23 mouse cellular contexts compared by ENCODE assay signal in the genomic region with DNA sequence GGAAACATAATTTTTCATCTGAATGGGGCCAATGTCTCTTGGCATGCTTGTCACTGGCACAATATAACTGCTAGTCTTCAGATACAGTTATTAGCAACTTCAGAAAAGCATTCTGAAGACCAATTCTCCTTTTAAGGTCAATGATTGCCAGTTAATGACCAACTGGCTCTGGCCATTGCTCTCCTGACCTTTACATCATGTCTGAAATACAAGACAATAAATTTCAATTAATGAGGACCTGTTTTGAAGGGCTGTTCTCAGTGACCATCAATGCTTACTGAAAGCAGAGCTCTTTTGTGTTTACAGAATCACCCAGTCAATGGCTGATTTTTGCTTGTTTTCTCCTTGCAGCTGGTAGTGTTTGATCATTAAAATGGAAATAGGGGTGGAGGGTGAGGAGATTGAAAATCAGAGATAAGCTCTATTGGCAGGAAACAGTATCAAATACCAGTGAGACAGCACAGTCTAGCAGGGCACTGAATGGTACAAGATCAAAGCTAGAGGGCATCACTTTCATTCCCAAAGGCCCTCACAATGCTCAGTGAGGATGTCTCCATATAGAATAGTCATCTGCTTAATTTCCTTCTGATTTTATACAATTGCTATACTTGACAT.
A peak's percentile ranks its signal among the peaks of the same experiment; 100 is the strongest.
DNase-seq lines count a peak whose midpoint lies in the region; ATAC-seq lines count a peak whose summit lies in the region.
"Had no signal": no experiment of that assay in that cellular context is flagged by ENCODE, and none has a peak within 500 bp of the region (broad histone marks: within the 10 kb centered on the region; RNA-seq: fewer than 3 reads in every experiment).

No protein-coding gene starts in this region.

- no peaks in the 10 kb centered on the region for H3K9me3 ChIP-seq in forebrain, embryonic 15.5 days
- no peaks in the 10 kb centered on the region for H3K9me3 ChIP-seq in forebrain, embryonic 12.5 days
- no peaks in the 10 kb centered on the region for H3K9me3 ChIP-seq in kidney, embryonic 15.5 days (replicated peaks)
- H3K9me3 ChIP-seq in forebrain, embryonic 16.5 days (ENCODE audit: control insufficient read depth, low read length) = no peaks in the 10 kb centered on the region
- H3K9me3 ChIP-seq: embryonic facial prominence, embryonic 15.5 days; heart, embryonic 10.5 days; hindbrain, embryonic 13.5 days; limb, embryonic 15.5 days; midbrain, embryonic 12.5 days; neural tube, embryonic 12.5 days; stomach, embryonic 15.5 days had no signal

- H3K9ac ChIP-seq in forebrain, embryonic 15.5 days (replicated peaks) = no peak overlapping the region
- H3K9ac ChIP-seq in forebrain, embryonic 12.5 days = no peak overlapping the region
- H3K9ac ChIP-seq in kidney, embryonic 15.5 days = no peak overlapping the region
- H3K9ac ChIP-seq in forebrain, embryonic 16.5 days (replicated peaks; ENCODE audit: low read depth, low read length) = no peak overlapping the region
- H3K9ac ChIP-seq: embryonic facial prominence, embryonic 15.5 days; hindbrain, embryonic 13.5 days; limb, embryonic 15.5 days; midbrain, embryonic 12.5 days; neural tube, embryonic 12.5 days; stomach, embryonic 15.5 days had no signal

- no peak overlapping the region for H3K4me3 ChIP-seq in forebrain, embryonic 15.5 days
- no peak overlapping the region for H3K4me3 ChIP-seq in forebrain, embryonic 12.5 days (replicated peaks)
- no peak overlapping the region for H3K4me3 ChIP-seq in kidney, embryonic 15.5 days (replicated peaks)
- no peak overlapping the region for H3K4me3 ChIP-seq in forebrain, embryonic 16.5 days (replicated peaks; ENCODE audit: low read length)
- H3K4me3 ChIP-seq: embryonic facial prominence, embryonic 15.5 days; heart, embryonic 10.5 days; hindbrain, embryonic 13.5 days; limb, embryonic 15.5 days; midbrain, embryonic 12.5 days; neural tube, embryonic 12.5 days; stomach, embryonic 15.5 days had no signal

- DNase-seq in kidney, postnatal 10 days = no peak
- DNase-seq in CD4-positive, CD25-positive, alpha-beta regulatory T cell, adult 2 months (ENCODE audit: low read depth, low spot score) = peak; percentile 50
- DNase-seq in cerebellum, adult 9-11 months = no peak
- DNase-seq in spleen, postnatal 10 days (ENCODE audit: low spot score in 2 of 2) = no peak
- DNase-seq: cerebellum, adult 9-10 months; embryo, embryonic 11 days; gastrocnemius, postnatal 25 days; heart, postnatal 14 days; layer of hippocampus, postnatal 36 days; lung, adult 18-20 months; lung, postnatal 4 days; spleen, adult 18-20 months had no signal

- H3K4me2 ChIP-seq in forebrain, embryonic 15.5 days (replicated peaks) = no peak overlapping the region
- no peak overlapping the region for H3K4me2 ChIP-seq in forebrain, embryonic 12.5 days
- H3K4me2 ChIP-seq in kidney, embryonic 15.5 days = no peak overlapping the region
- no peak overlapping the region for H3K4me2 ChIP-seq in forebrain, embryonic 16.5 days (ENCODE audit: low read length)
- H3K4me2 ChIP-seq: embryonic facial prominence, embryonic 15.5 days; hindbrain, embryonic 13.5 days; limb, embryonic 15.5 days; midbrain, embryonic 12.5 days; neural tube, embryonic 12.5 days; stomach, embryonic 15.5 days had no signal

- peak; percentile 36 for ATAC-seq in forebrain, embryonic 15.5 days (replicated peaks)
- no peak for ATAC-seq in forebrain, embryonic 12.5 days (ENCODE audit: low FRiP score)
- ATAC-seq in kidney, embryonic 15.5 days (replicated peaks; ENCODE audit: low FRiP score) = no peak
- peak; percentile 41 for ATAC-seq in forebrain, embryonic 16.5 days

- H3K36me3 ChIP-seq in forebrain, embryonic 15.5 days = no peaks in the 10 kb centered on the region
- no peaks in the 10 kb centered on the region for H3K36me3 ChIP-seq in forebrain, embryonic 12.5 days (replicated peaks)
- H3K36me3 ChIP-seq in kidney, embryonic 15.5 days = no peaks in the 10 kb centered on the region
- no peaks in the 10 kb centered on the region for H3K36me3 ChIP-seq in forebrain, embryonic 16.5 days (ENCODE audit: control insufficient read depth, insufficient read depth)
- H3K36me3 ChIP-seq: embryonic facial prominence, embryonic 15.5 days; heart, embryonic 10.5 days; hindbrain, embryonic 13.5 days; limb, embryonic 15.5 days; midbrain, embryonic 12.5 days; neural tube, embryonic 12.5 days; stomach, embryonic 15.5 days had no signal

- peak overlapping the region; percentile 12 for H3K27ac ChIP-seq in forebrain, embryonic 15.5 days (replicated peaks)
- H3K27ac ChIP-seq in forebrain, embryonic 12.5 days = no peak overlapping the region
- peak overlapping the region; percentile 18; the same call in 1 of the 2 replicates for H3K27ac ChIP-seq in kidney, embryonic 15.5 days
- no peak overlapping the region for H3K27ac ChIP-seq in forebrain, embryonic 16.5 days (ENCODE audit: low read length)
- H3K27ac ChIP-seq: embryonic facial prominence, embryonic 15.5 days; heart, embryonic 10.5 days; midbrain, embryonic 12.5 days; neural tube, embryonic 12.5 days; stomach, embryonic 15.5 days had no signal

- H3K27me3 ChIP-seq in forebrain, embryonic 15.5 days = no peaks in the 10 kb centered on the region
- H3K27me3 ChIP-seq in forebrain, embryonic 12.5 days = no peaks in the 10 kb centered on the region
- H3K27me3 ChIP-seq in kidney, embryonic 15.5 days = no peaks in the 10 kb centered on the region
- H3K27me3 ChIP-seq in forebrain, embryonic 16.5 days (replicated peaks; ENCODE audit: control insufficient read depth, insufficient read depth, low read length) = no peaks in the 10 kb centered on the region
- H3K27me3 ChIP-seq: embryonic facial prominence, embryonic 15.5 days; hindbrain, embryonic 13.5 days; limb, embryonic 15.5 days; midbrain, embryonic 12.5 days; neural tube, embryonic 12.5 days; stomach, embryonic 15.5 days had no signal

- peaks cover 30% of the 10 kb centered on the region for H3K4me1 ChIP-seq in forebrain, embryonic 15.5 days
- H3K4me1 ChIP-seq in forebrain, embryonic 12.5 days = peaks cover 12% of the 10 kb centered on the region
- H3K4me1 ChIP-seq in kidney, embryonic 15.5 days = peaks cover 38% of the 10 kb centered on the region
- H3K4me1 ChIP-seq in forebrain, embryonic 16.5 days (replicated peaks; ENCODE audit: control insufficient read depth, insufficient read depth, low read length) = peaks cover 12% of the 10 kb centered on the region

Comparison
In these comparisons a context has a peak if more than half of its experiments do, and no peak if none do; other contexts are left out.
1. ATAC-seq: peak in forebrain, embryonic 15.5 days (single experiment) and forebrain, embryonic 16.5 days (single experiment); none in forebrain, embryonic 12.5 days (single experiment) and kidney, embryonic 15.5 days (single experiment).
2. H3K27ac ChIP-seq: peak in forebrain, embryonic 15.5 days (single experiment) and kidney, embryonic 15.5 days (single experiment); none in forebrain, embryonic 12.5 days (single experiment) and forebrain, embryonic 16.5 days (single experiment).